Mouse (Mus musculus) C2C12 (cell line): ENCODE data around the gene Dido1. TPM values are rescaled to one million over a fixed set of nuclear protein-coding genes. Genes with fewer than 3 reads are reported as not detected.
"Not testable (repeated sequence)": the region's sequence is repeated elsewhere in the genome, so short reads cannot be mapped to it uniquely, and the experiment has no call there.

Experiments
- H3K27me3 ChIP-seq: one replicate; pipeline ENCODE4 v1.6.1; 2011; ENCODE audit not compliant: control insufficient read depth, insufficient read depth, insufficient read length
- H3K36me3 ChIP-seq: one replicate; pipeline ENCODE4 v1.6.1; 2011; ENCODE audit not compliant: control insufficient read depth, insufficient read depth
- H3K4me3 ChIP-seq: one replicate; pipeline ENCODE4 v1.5.1; 2011; ENCODE audit warnings: mild to moderate bottlenecking, control low read depth; ENCODE audit not compliant: poor library complexity, insufficient read depth, severe bottlenecking
- H3K79me2 ChIP-seq: one replicate; pipeline ENCODE4 v1.6.1; 2011; ENCODE audit not compliant: control insufficient read depth, insufficient read depth
- H3K79me3 ChIP-seq: one replicate; pipeline ENCODE4 v1.6.1; 2011; ENCODE audit warnings: low read depth, control low read depth
- H3ac ChIP-seq: one replicate; pipeline ENCODE3; 2011; ENCODE audit warnings: low read depth; ENCODE audit not compliant: control insufficient read depth, insufficient read length
- CEBPB ChIP-seq: IDR thresholded peaks from one replicate; pipeline ENCODE4 v1.6.1; 2011; ENCODE audit warnings: low read depth, mild to moderate bottlenecking, control low read depth, moderate library complexity
- CTCF ChIP-seq: IDR thresholded peaks from one replicate; pipeline ENCODE4 v1.5.1; 2011; ENCODE audit not compliant: control insufficient read depth, insufficient read depth, insufficient read length
- FOSL1 ChIP-seq: IDR thresholded peaks from one replicate; pipeline ENCODE4 v1.8.0; 2011; ENCODE audit warnings: mild to moderate bottlenecking, low read length; ENCODE audit not compliant: poor library complexity, insufficient read depth, severe bottlenecking
- MAX ChIP-seq: IDR thresholded peaks from one replicate; pipeline ENCODE4 v1.6.1; 2011; ENCODE audit warnings: mild to moderate bottlenecking, control low read depth
- MYOD1 ChIP-seq: IDR thresholded peaks from one replicate; pipeline ENCODE4 v1.6.1; 2011; ENCODE audit warnings: low read depth; ENCODE audit not compliant: control insufficient read depth, insufficient read length
- MYOG ChIP-seq: IDR thresholded peaks from one replicate; pipeline ENCODE4 v1.6.1; 2011; ENCODE audit not compliant: control insufficient read depth, insufficient read length; ENCODE audit errors: extremely low read depth
- USF1 ChIP-seq: IDR thresholded peaks from one replicate; pipeline ENCODE4 v1.6.1; 2011; ENCODE audit warnings: low read depth, mild to moderate bottlenecking, control low read depth, moderate library complexity
- polyA plus RNA-seq: library from polyadenylated mRNA; unstranded; fragments of >200 nt; fragmentation: generic; extraction: Trizol; gene quantifications from one replicate; pipeline ENCODE4 v1.2.1, GENCODE M21; 2012; ENCODE audit warnings: missing spikeins

The Dido1 gene
- polyA plus RNA-seq, 1 experiment = 11.0 TPM

- H3ac ChIP-seq = no peak overlapping the region
Measured at GRCm38 (mm10) chr2:180725856-180726629, 16.2 kb upstream of the Dido1 start.

GRCm38 (mm10) chr2:180725414-180725778, 15.6 kb upstream of the Dido1 start:
- H3ac ChIP-seq = no peak overlapping the region
- no peaks in the 10 kb centered on the region for H3K79me2 ChIP-seq
- H3K36me3 ChIP-seq = peaks cover 37% of the 10 kb centered on the region
- TF ChIP-seq FOSL1 (no peak), MYOG (no peak), CTCF (no peak), MYOD1 (no peak)
- no peaks in the 10 kb centered on the region for H3K79me3 ChIP-seq
- no peaks in the 10 kb centered on the region for H3K27me3 ChIP-seq
- no peak overlapping the region for H3K4me3 ChIP-seq

More at GRCm38 (mm10) chr2:180725856-180726629, 16.2 kb upstream of the Dido1 start:
- no peak overlapping the region for H3K4me3 ChIP-seq
- H3K79me3 ChIP-seq = no peaks in the 10 kb centered on the region
- peaks cover 31% of the 10 kb centered on the region for H3K36me3 ChIP-seq
- H3K79me2 ChIP-seq = no peaks in the 10 kb centered on the region
- peaks cover 4% of the 10 kb centered on the region for H3K27me3 ChIP-seq
- TF ChIP-seq MYOG = no peak
- no peak for TF ChIP-seq USF1
- TF ChIP-seq MYOD1 = no peak
- TF ChIP-seq MAX = no peak
- TF ChIP-seq CTCF = no peak
- TF ChIP-seq FOSL1 = no peak
- no peak for TF ChIP-seq CEBPB

- TF ChIP-seq USF1 = no peak
- no peak for TF ChIP-seq CTCF
- no peak for TF ChIP-seq CEBPB
- TF ChIP-seq MYOD1 = no peak
- no peak for TF ChIP-seq MYOG
- no peak for TF ChIP-seq FOSL1
- no peak for TF ChIP-seq MAX
- Histone ChIP-seq H3K79me2 (no peaks in the 10 kb centered on the region), H3K27me3 (no peaks in the 10 kb centered on the region), H3K79me3 (no peaks in the 10 kb centered on the region), H3ac (no peak within 1 kb of the TSS), H3K36me3 (peaks cover 42% of the 10 kb centered on the region), H3K4me3 (no peak within 1 kb of the TSS)
Measured at GRCm38 (mm10) chr2:180724585-180725413, 15.0 kb upstream of the Dido1 start, which contains the start of gene Slc17a9. Slc17a9 (plus strand) TSS chr2:180725263.

GRCm38 (mm10) chr2:180723865-180724264, 14.1 kb upstream of the Dido1 start:
- Histone ChIP-seq H3K36me3 (peaks cover 50% of the 10 kb centered on the region), H3ac (no peak overlapping the region)

GRCm38 (mm10) chr2:180722748-180723147, 12.9 kb upstream of the Dido1 start:
- peaks cover 62% of the 10 kb centered on the region for H3K36me3 ChIP-seq
- H3K79me3 ChIP-seq, H3K4me3 ChIP-seq, H3ac ChIP-seq, H3K79me2 ChIP-seq, H3K27me3 ChIP-seq: not testable (repeated sequence)

More at GRCm38 (mm10) chr2:180723865-180724264, 14.1 kb upstream of the Dido1 start:
- TF ChIP-seq FOSL1 (no peak), CTCF (no peak)
- H3K79me2 ChIP-seq = no peaks in the 10 kb centered on the region
- H3K79me3 ChIP-seq = no peaks in the 10 kb centered on the region
- H3K27me3 ChIP-seq = no peaks in the 10 kb centered on the region
- no peak overlapping the region for H3K4me3 ChIP-seq
